Mouse (Mus musculus) inflammation-experienced regulatory T-cells, adult 6 months (primary cell): ENCODE results near the gene Klf1. TPM values are rescaled to one million over a fixed set of nuclear protein-coding genes. Genes with fewer than 3 reads are reported as not detected.

Source experiments
- ATAC-seq: one replicate; pipeline ENCODE4 v1.8.0; 2017
- polyA plus RNA-seq, 3 experiments: library from polyadenylated mRNA; unstranded; fragments of 100-300 nt; shearing (Covaris generic); gene quantifications; one replicate each; pipeline ENCODE4 v1.2.1; 2017

Gene Klf1
- polyA plus RNA-seq, 3 experiments from 2014 or later, result not detected

GRCm38 (mm10) chr8:84936041-84936961 is 34.6 kb downstream of the Klf1 start:
- no peak for ATAC-seq

GRCm38 (mm10) chr8:84936962-84937546 is 35.3 kb downstream of the Klf1 start, which contains the start of gene Mast1:
Gene Mast1, minus strand, starts transcription at chr8:84937359.
- ATAC-seq, result peak; percentile 67

- no peak for ATAC-seq
Observed at GRCm38 (mm10) chr8:84937620-84938485, 36.1 kb downstream of the Klf1 start.

GRCm38 (mm10) chr8:84943699-84944098 is 42.0 kb downstream of the Klf1 start:
- no peak for ATAC-seq

- peak; percentile 63 for ATAC-seq
Observed at GRCm38 (mm10) chr8:84944478-84945160, 42.9 kb downstream of the Klf1 start.

GRCm38 (mm10) chr8:84945235-84945632 is 43.5 kb downstream of the Klf1 start:
- no peak for ATAC-seq

GRCm38 (mm10) chr8:84945633-84946527 is 44.2 kb downstream of the Klf1 start:
- no peak for ATAC-seq

GRCm38 (mm10) chr8:84946528-84947240 is 45.0 kb downstream of the Klf1 start, which contains the start of gene Rtbdn:
Gene Rtbdn, plus strand, starts transcription at chr8:84946991.
- ATAC-seq, result no peak

- ATAC-seq, result no peak
Observed at GRCm38 (mm10) chr8:84947241-84947545, 45.5 kb downstream of the Klf1 start.

- ATAC-seq, result no peak
Observed at GRCm38 (mm10) chr8:84949753-84950152, 48.0 kb downstream of the Klf1 start.

GRCm38 (mm10) chr8:84952612-84953255 is 51.0 kb downstream of the Klf1 start:
- ATAC-seq, result peak; percentile 38

Other genes with a start within 250 kb of the Klf1 start
- gene Ier2, start 239.1 kb upstream of the Klf1 start, polyA plus RNA-seq, result 10 to 100 TPM; 42.4 to 46.3 (median 45.8) TPM
- 10 to 100 TPM; 28.0 to 61.1 (median 55.5) TPM for gene Trmt1, start 215.6 kb upstream of the Klf1 start, polyA plus RNA-seq
- 1 to 10 TPM; 9.2 to 9.5 (median 9.4) TPM for gene Nacc1, start 214.1 kb upstream of the Klf1 start, polyA plus RNA-seq
- 1 to 10 TPM in 2 of 3 experiments, under 1 TPM in 1; 0.20 to 2.7 (median 1.3) TPM for gene Lyl1, start 200.5 kb upstream of the Klf1 start, polyA plus RNA-seq
- 10 to 100 TPM; 11.7 to 25.0 (median 21.7) TPM for gene G430095P16Rik, start 178.9 kb upstream of the Klf1 start, polyA plus RNA-seq
- gene Nfix, start 101.6 kb upstream of the Klf1 start, polyA plus RNA-seq, result 1 to 10 TPM in 2 of 3 experiments, under 1 TPM in 1; 0.92 to 6.3 (median 3.1) TPM
- gene Dand5, start 79.1 kb upstream of the Klf1 start, polyA plus RNA-seq, result 1 to 10 TPM; 4.7 to 5.6 (median 5.4) TPM
- 10 to 100 TPM; 14.6 to 16.7 (median 16.1) TPM for gene Gadd45gip1, start 70.4 kb upstream of the Klf1 start, polyA plus RNA-seq
- gene Rad23a, start 61.3 kb upstream of the Klf1 start, polyA plus RNA-seq, result 100 to 1,000 TPM; 128 to 152 (median 145) TPM
- gene Calr, start 55.0 kb upstream of the Klf1 start, polyA plus RNA-seq, result 100 to 1,000 TPM; 278 to 341 (median 290) TPM
- gene Farsa, start 44.9 kb upstream of the Klf1 start, polyA plus RNA-seq, result 10 to 100 TPM; 48.1 to 76.0 (median 58.3) TPM
- gene Syce2, start 29.8 kb upstream of the Klf1 start, polyA plus RNA-seq, result 10 to 100 TPM in 1 of 3 experiments, 1 to 10 TPM in 2; 4.3 to 19.0 (median 6.8) TPM
- 10 to 100 TPM; 14.5 to 19.9 (median 19.2) TPM for gene Gcdh, start 8.0 kb upstream of the Klf1 start, polyA plus RNA-seq
- gene Dnase2a, start 6.6 kb downstream of the Klf1 start, polyA plus RNA-seq, result 10 to 100 TPM; 10.5 to 21.7 (median 20.0) TPM
- 1 to 10 TPM in 2 of 3 experiments, under 1 TPM in 1; 0.84 to 1.5 (median 1.1) TPM for gene Mast1, start 35.4 kb downstream of the Klf1 start, polyA plus RNA-seq
- gene Rtbdn, start 45.1 kb downstream of the Klf1 start, polyA plus RNA-seq, result under 1 TPM in 1 of 3 experiments, not detected in 2; 0.28 TPM
- not detected for gene Gm49661, start 67.5 kb downstream of the Klf1 start, polyA plus RNA-seq
- 100 to 1,000 TPM; 232 to 340 (median 290) TPM for gene Prdx2, start 67.7 kb downstream of the Klf1 start, polyA plus RNA-seq
- gene Rnaseh2a, start 67.8 kb downstream of the Klf1 start, polyA plus RNA-seq, result 10 to 100 TPM; 57.0 to 88.9 (median 72.8) TPM
- gene Junb, start 76.8 kb downstream of the Klf1 start, polyA plus RNA-seq, result 10 to 100 TPM; 28.1 to 33.6 (median 33.1) TPM
- 1 to 10 TPM; 2.2 to 4.9 (median 4.6) TPM for gene Hook2, start 88.7 kb downstream of the Klf1 start, polyA plus RNA-seq
- not detected for gene Best2, start 112.6 kb downstream of the Klf1 start, polyA plus RNA-seq
- gene Asna1, start 123.4 kb downstream of the Klf1 start, polyA plus RNA-seq, result 10 to 100 TPM; 50.0 to 67.9 (median 60.7) TPM
- gene Trir, start 124.9 kb downstream of the Klf1 start, polyA plus RNA-seq, result 10 to 100 TPM; 17.8 to 31.0 (median 24.1) TPM
- gene Tnpo2, start 135.0 kb downstream of the Klf1 start, polyA plus RNA-seq, result 10 to 100 TPM; 13.8 to 18.7 (median 16.5) TPM
- gene Fbxw9, start 158.1 kb downstream of the Klf1 start, polyA plus RNA-seq, result 1 to 10 TPM; 2.3 to 4.8 (median 2.9) TPM
- gene Gm5741, start 166.1 kb downstream of the Klf1 start, polyA plus RNA-seq, result 1 to 10 TPM in 2 of 3 experiments, not detected in 1; 1.9 to 3.3 TPM
- gene Dhps, start 169.8 kb downstream of the Klf1 start, polyA plus RNA-seq, result 10 to 100 TPM; 29.3 to 40.4 (median 39.3) TPM
- gene Wdr83os, start 178.8 kb downstream of the Klf1 start, polyA plus RNA-seq, result 100 to 1,000 TPM; 114 to 166 (median 129) TPM
- 10 to 100 TPM; 34.8 to 44.2 (median 38.5) TPM for gene Wdr83, start 179.4 kb downstream of the Klf1 start, polyA plus RNA-seq
- 10 to 100 TPM; 80.8 to 94.7 (median 83.8) TPM for gene Man2b1, start 181.3 kb downstream of the Klf1 start, polyA plus RNA-seq
- under 1 TPM in 1 of 3 experiments, not detected in 2; 0.15 TPM for gene Zfp791, start 221.2 kb downstream of the Klf1 start, polyA plus RNA-seq
- under 1 TPM in 1 of 3 experiments, not detected in 2; 0.21 TPM for gene Cks1brt, start 250.0 kb downstream of the Klf1 start, polyA plus RNA-seq